Mouse (Mus musculus) cortical plate, adult 2 months (tissue): ENCODE data around the gene Elk4.

Experiments
- CTCF ChIP-seq: fragments of 200-500 bp; IDR thresholded peaks from 2 replicates; pipeline ENCODE4 v1.5.1; 2011; ENCODE audit warnings: mild to moderate bottlenecking, control low read depth, low read length; ENCODE audit not compliant: insufficient read depth; ENCODE audit errors: extremely low read depth
- POLR2A ChIP-seq: fragments of 200-500 bp; IDR thresholded peaks from 2 replicates; pipeline ENCODE4 v1.6.1; 2011; ENCODE audit warnings: mild to moderate bottlenecking, low read length, control low read depth; ENCODE audit not compliant: insufficient read depth; ENCODE audit errors: extremely low read depth

- no peak for TF ChIP-seq POLR2A
- TF ChIP-seq CTCF = no peak
These were observed 17.2 kb upstream of the Elk4 start for GRCm38 (mm10) chr1:131990083-131990760.
